Mouse (Mus musculus) CH12F3 (cell line): ENCODE data around the gene Macrod1.
"Not testable (repeated sequence)": the region's sequence is repeated elsewhere in the genome, so short reads cannot be mapped to it uniquely, and the experiment has no call there.

Source experiments
- in situ Hi-C: fragments of 300-500 bp; cut with MboI; formaldehyde crosslinking; loops from 2 replicates; pipeline ENCODE4 v1.14.3; 2020; ENCODE audit warnings: low sequenced_read_pairs

Macrod1 gene

GRCm38 (mm10) chr19:7056248-7057087 is at the start of gene Macrod1:
Macrod1 (plus strand) TSS chr19:7056810.
- in situ Hi-C loops: no loop called here

GRCm38 (mm10) chr19:7006892-7007593 is 49.6 kb upstream of the Macrod1 start:
- in situ Hi-C loops: no loop called here

- in situ Hi-C loops: no loop called here
Observed at GRCm38 (mm10) chr19:7012426-7012825, 44.2 kb upstream of the Macrod1 start.

GRCm38 (mm10) chr19:7013984-7014383 is 42.6 kb upstream of the Macrod1 start:
- in situ Hi-C loops: no loop called here

- in situ Hi-C loops: no loop called here
Observed at GRCm38 (mm10) chr19:7014481-7015135, 42.0 kb upstream of the Macrod1 start.

- in situ Hi-C loops: no loop called here
Observed at GRCm38 (mm10) chr19:7017541-7018457, 38.8 kb upstream of the Macrod1 start.

GRCm38 (mm10) chr19:7018546-7018945 is 38.1 kb upstream of the Macrod1 start:
- in situ Hi-C loops: no loop called here

GRCm38 (mm10) chr19:7019191-7019590 is 37.4 kb upstream of the Macrod1 start, which contains the start of gene Fermt3:
Fermt3 (minus strand) TSS chr19:7019469.
- in situ Hi-C loops: no loop called here

GRCm38 (mm10) chr19:7020224-7020641 is 36.4 kb upstream of the Macrod1 start:
- in situ Hi-C loops: no loop called here

- in situ Hi-C loops: no loop called here
Observed at GRCm38 (mm10) chr19:7029531-7029930, 27.1 kb upstream of the Macrod1 start.

GRCm38 (mm10) chr19:7034006-7034405 is 22.6 kb upstream of the Macrod1 start:
- in situ Hi-C loops: no loop called here

GRCm38 (mm10) chr19:7039088-7039720 is 17.4 kb upstream of the Macrod1 start:
- in situ Hi-C loops: no loop called here

GRCm38 (mm10) chr19:7039841-7040636 is 16.6 kb upstream of the Macrod1 start, which contains the start of gene Stip1:
Stip1 (minus strand) TSS chr19:7039967.
- in situ Hi-C loops: no loop called here

- in situ Hi-C loops: no loop called here
Observed at GRCm38 (mm10) chr19:7040637-7041130, 15.9 kb upstream of the Macrod1 start.

- in situ Hi-C loops: no loop called here
Observed at GRCm38 (mm10) chr19:7041171-7041570, 15.4 kb upstream of the Macrod1 start.

GRCm38 (mm10) chr19:7044279-7044678 is 12.3 kb upstream of the Macrod1 start:
- in situ Hi-C loops: no loop called here

- in situ Hi-C loops: no loop called here
Observed at GRCm38 (mm10) chr19:7044706-7045105, 11.9 kb upstream of the Macrod1 start.

- in situ Hi-C loops: not testable (repeated sequence)
Observed at GRCm38 (mm10) chr19:7053382-7053781, 3.2 kb upstream of the Macrod1 start.

- in situ Hi-C loops: no loop called here
Observed at GRCm38 (mm10) chr19:7054772-7055171, 1.8 kb upstream of the Macrod1 start.
